Mouse (Mus musculus) megakaryocyte, embryonic 14.5 days (primary cell): ENCODE results near the gene Rps28.

Source experiments
- FLI1 ChIP-seq: IDR thresholded peaks from 2 replicates; pipeline ENCODE4 v1.6.1; 2012; ENCODE audit warnings: low read length, inconsistent platforms, mixed read lengths
- GATA1 ChIP-seq: IDR thresholded peaks from 3 replicates; pipeline ENCODE4 v1.6.1; 2012; ENCODE audit warnings: mixed read lengths, low read length, inconsistent platforms, borderline replicate concordance

DNA sequence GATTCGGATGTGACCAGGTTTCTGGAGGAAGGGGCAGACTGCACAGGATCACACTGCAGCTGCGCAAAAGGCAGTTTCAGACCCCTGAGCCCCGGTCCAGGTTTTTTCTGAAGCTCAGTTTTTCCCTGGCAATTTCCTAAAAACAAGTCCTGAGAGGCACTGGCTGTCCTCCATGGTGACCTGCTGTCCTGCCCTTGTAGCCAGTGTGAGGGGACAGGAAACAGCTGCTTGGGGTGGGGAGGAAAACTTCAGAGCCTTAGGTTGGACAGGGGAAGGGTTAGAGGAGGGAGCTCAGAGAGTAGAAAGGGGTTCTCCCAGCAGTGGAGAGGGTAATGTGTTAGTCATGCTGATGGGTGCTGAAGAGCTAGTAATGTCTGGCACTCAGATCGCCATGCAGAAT is 11.4 kb downstream of the Rps28 start:
- no peak for TF ChIP-seq FLI1
- no peak for TF ChIP-seq GATA1
